Mouse (Mus musculus) megakaryocyte-erythroid progenitor cell, adult 5-6 weeks (primary cell): ENCODE measurements at regions not wholly inside any gene's neighbourhood (a gene's known extent, or its start where the extent isn't known, plus 50 kb on each side); places are given as distances from the start of the nearest gene placed in this dataset.
A peak's percentile ranks its signal among the peaks of the same experiment; 100 is the strongest.

Experiments used
- ATAC-seq: replicated peaks from 2 replicates; pipeline ENCODE4 v1.8.0; 2016; ENCODE audit warnings: mild to moderate bottlenecking, inconsistent platforms; ENCODE audit not compliant: severe bottlenecking, poor library complexity, low FRiP score, low TSS enrichment

GRCm38 (mm10) chr3:148575735-148576134 lies 414.6 kb downstream of the Adgrl2 start:
- no peak for ATAC-seq

- no peak for ATAC-seq
Measured at GRCm38 (mm10) chr3:148572493-148572892, 417.9 kb downstream of the Adgrl2 start.

GRCm38 (mm10) chr3:148564716-148565115 lies 425.6 kb downstream of the Adgrl2 start:
- ATAC-seq: no peak

- ATAC-seq: no peak
Measured at GRCm38 (mm10) chr3:148561211-148561610, 429.1 kb downstream of the Adgrl2 start.

GRCm38 (mm10) chr3:148559752-148560460 lies 430.4 kb downstream of the Adgrl2 start:
- no peak for ATAC-seq

- ATAC-seq: no peak
Measured at GRCm38 (mm10) chr3:148558592-148559157, 431.7 kb downstream of the Adgrl2 start.

GRCm38 (mm10) chr3:148555324-148555723 lies 435.0 kb downstream of the Adgrl2 start:
- no peak for ATAC-seq

GRCm38 (mm10) chr3:148550716-148551115 lies 439.6 kb downstream of the Adgrl2 start:
- ATAC-seq: no peak

GRCm38 (mm10) chr3:148544929-148545328 lies 445.4 kb downstream of the Adgrl2 start:
- ATAC-seq: no peak

- ATAC-seq: peak; percentile 65; the same call in 1 of the 2 replicates
Measured at GRCm38 (mm10) chr3:148542217-148542616, 448.1 kb downstream of the Adgrl2 start.

GRCm38 (mm10) chr3:148537669-148538271 lies 452.6 kb downstream of the Adgrl2 start:
- no peak for ATAC-seq

- no peak for ATAC-seq
Measured at GRCm38 (mm10) chr3:148529893-148530292, 460.5 kb downstream of the Adgrl2 start.

- peak; percentile 79 for ATAC-seq
Measured at GRCm38 (mm10) chr3:148510381-148510780, 480.0 kb downstream of the Adgrl2 start.

GRCm38 (mm10) chr3:148504928-148505327 lies 485.4 kb downstream of the Adgrl2 start:
- no peak for ATAC-seq

GRCm38 (mm10) chr3:148503432-148503831 lies 486.9 kb downstream of the Adgrl2 start:
- peak; percentile 43 for ATAC-seq

GRCm38 (mm10) chr3:148501801-148502200 lies 488.6 kb downstream of the Adgrl2 start:
- ATAC-seq: no peak

- ATAC-seq: no peak
Measured at GRCm38 (mm10) chr3:148496672-148497071, 493.7 kb downstream of the Adgrl2 start.

GRCm38 (mm10) chr3:148491287-148491686 lies 499.1 kb downstream of the Adgrl2 start:
- peak; percentile 86 for ATAC-seq

- no peak for ATAC-seq
Measured at GRCm38 (mm10) chr3:148489201-148489600, 501.2 kb downstream of the Adgrl2 start.

- no peak for ATAC-seq
Measured at GRCm38 (mm10) chr3:148487949-148488348, 502.4 kb downstream of the Adgrl2 start.

GRCm38 (mm10) chr3:148475862-148476261 lies 514.5 kb downstream of the Adgrl2 start:
- no peak for ATAC-seq
